Mouse (Mus musculus) liver, embryonic 14.5 days (tissue): Measurements from ENCODE around the gene Zfp512.

Source experiments
- CTCF ChIP-seq: IDR thresholded peaks from 2 replicates; pipeline ENCODE4 v1.5.1; 2016; ENCODE audit warnings: antibody characterized with exemption, low read depth, control low read depth
- EP300 ChIP-seq: IDR thresholded peaks from 2 replicates; pipeline ENCODE4 v1.6.1; 2016; ENCODE audit warnings: antibody characterized with exemption, low read depth

GRCm38 (mm10) chr5:31469711-31470110 is 17.5 kb downstream of the Zfp512 start:
- TF ChIP-seq CTCF (no peak), EP300 (no peak)
